Mouse (Mus musculus) T-cell, adult 2 months (primary cell): Measurements from ENCODE around the gene Ncoa3.

Source experiments
- DNase-seq: peaks from one replicate; pipeline ENCODE4 v3.0.0; 2022; ENCODE audit warnings: low spot score

The Ncoa3 gene

DNA sequence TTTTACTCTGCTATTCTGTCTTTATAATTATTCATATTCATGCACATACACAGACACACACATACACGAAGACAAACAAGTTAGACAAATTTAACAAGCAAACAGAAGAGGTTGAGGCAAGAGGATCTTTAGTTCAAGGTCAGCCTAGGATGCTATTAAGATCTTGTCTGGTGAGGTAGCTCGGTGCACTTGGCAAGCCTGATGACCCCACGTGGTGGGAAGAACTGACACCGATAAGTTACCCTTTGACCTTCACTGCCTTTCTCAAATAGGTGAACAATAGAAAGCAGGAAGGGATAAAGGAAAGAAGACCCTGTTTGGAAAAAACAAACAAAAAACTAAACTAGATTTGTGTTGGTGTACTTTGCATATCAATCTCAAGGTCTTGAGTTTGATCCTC lies 10.0 kb downstream of the Ncoa3 start:
- DNase-seq, result no peak

DNA sequence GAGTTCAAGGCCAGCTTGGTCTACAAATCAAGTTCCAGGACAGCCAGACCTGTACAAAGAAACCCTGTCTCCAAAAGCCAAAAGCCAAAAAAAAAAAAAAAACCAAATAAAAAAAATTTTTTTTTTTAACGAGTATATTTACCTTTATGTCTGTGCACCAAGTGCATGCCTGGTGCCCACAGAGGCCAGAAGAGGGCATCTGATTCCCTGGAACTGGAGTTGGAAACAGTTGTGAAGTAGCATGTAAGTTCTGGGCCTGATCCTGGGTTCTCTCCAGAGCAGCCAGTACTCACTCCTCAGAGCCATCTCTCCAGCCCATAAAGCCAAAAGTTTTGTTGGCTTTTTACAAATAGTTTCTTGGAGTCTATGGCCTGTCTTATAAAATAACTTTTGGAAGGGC lies 10.6 kb downstream of the Ncoa3 start:
- DNase-seq, result no peak

DNA sequence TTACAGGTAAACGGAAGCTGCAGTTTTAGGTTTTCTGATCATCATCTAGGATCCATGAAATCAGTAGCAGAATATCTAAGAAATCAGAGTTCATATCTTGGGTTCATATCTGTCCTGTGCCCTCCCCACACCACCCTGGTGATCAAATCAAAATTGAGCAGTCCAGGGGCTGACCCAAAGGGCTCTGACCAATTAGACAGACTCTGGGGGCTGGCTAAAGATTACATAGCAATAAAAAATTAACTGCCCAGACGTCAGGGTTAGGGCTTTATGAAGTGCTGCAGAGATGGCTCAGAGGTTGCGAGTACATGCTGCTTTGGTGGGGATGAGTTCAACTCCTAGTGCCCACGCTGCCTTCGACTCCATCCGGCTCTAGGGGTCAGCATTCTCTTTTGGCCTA lies 14.6 kb downstream of the Ncoa3 start:
- no peak for DNase-seq

DNA sequence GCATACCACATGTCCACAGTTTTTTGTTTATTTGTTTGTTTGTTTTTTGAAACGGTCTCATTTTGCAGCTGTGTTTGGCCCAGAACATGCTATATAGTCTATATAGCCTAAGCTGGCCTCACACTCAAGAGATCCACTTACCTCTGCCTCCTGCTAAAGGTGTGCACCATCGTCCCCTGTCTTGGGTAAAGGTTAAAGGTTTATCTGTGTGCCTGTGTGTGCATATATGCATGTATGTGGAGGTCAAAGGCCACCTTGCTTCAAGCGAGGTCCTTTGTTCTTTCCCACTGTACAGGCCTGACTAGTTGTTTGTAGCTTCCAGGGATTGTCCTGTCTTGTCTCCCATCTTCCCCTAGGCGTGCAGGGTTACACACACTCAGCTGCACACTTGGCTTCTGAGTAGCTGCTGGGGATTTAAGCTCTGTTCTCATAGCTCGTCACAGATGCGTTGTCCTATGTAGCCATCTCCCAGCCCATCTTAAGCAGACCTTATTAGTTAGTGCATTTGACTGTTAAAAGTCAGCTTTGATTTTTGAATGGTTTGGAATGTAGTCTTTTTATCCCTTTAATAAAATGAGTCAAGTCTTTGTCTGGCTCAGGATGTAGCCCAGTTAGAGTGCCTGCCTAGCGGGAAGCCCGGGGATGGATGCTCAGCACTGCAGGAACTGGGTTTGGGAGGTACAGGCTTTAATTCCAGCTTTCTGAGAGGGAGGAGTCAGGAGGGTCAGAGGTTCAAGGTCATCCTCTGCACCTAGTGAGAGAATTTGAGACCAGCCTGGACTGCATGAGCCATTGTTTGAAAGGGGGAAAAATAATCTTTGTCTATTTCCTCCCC lies 16.3 kb downstream of the Ncoa3 start:
- DNase-seq, result no peak

DNA sequence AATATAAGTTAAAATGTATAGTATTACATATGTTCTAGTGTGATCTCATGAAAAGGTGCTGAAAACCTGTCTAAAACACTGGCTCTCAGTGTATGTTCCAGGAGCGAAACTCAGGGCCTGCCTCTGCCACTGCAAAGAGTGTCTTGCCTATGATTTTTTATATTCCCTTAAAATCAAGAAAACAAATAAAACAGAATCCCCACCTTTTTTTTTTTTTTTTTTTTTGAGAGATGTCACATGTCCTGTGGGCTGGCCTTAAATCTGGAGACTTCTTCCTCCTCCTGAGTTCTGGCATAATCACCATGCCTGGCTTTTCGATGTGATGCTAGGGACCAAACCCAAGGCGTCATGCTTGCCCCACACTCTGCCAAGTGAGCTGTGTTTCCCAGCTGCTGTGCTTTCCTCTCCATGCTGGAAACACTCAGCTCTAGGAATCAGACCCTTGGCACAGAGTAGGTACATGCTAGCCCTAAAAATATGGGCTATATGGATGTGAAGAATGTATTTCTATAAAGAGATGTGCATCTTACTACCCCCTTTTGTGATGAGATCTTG lies 17.0 kb downstream of the Ncoa3 start:
- DNase-seq, result no peak

DNA sequence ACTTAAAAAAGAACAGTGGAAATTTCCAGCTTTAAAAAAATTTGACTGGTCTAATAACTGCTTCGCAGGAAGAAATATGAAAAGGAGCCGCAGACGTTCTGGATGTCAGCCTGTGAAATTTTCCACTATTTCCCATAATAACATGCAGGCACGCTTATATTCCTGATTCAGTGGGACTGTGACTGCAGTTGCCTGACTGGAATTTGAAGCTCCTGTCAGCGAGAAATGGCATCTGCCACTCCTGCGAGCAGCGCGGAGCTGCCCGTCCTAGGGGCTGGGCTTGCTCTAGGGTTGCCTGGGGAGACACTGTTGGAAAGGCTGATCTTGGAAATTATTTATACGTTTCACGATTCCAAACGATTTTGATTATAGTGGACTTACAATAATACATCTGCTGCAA lies 17.9 kb downstream of the Ncoa3 start:
- no peak for DNase-seq

DNA sequence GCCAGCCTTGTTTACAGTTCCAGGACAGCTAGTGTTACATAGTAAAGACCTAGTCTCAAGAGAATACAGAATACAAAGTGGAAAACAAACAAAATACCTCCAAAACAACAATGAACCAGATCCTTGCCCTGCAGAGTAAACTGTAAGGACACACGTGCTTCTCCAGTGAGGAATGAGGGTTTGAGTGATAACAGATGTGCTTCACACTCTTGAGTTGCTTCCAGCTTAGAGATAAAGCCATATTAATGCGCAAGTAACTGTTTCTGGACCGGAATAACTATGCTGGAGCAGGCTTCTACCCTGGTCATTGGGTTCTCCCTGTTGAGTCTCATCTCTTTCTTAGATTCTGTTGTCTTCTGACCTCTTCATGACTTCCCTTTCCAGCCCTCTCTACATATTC lies 19.0 kb downstream of the Ncoa3 start:
- no peak for DNase-seq

DNA sequence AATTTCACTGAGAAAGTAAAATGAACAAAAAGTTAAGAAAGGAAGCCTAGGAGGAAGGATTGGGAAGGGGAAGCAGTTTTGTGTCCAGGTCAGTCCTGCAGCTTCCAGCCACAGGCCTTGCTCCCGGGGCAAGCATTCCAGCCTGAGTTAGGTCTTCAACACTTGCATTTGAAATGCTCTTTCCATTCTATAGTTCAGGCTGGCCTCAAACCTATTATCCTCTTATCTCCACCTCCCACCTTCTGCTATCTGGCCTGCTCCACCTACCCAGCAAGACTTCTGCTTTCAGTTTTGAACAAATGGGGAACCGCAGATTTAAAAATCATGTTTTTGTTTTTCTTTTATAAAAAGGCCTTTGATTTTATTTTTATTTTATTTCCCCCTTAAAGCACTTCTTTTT lies 19.7 kb downstream of the Ncoa3 start:
- no peak for DNase-seq

DNA sequence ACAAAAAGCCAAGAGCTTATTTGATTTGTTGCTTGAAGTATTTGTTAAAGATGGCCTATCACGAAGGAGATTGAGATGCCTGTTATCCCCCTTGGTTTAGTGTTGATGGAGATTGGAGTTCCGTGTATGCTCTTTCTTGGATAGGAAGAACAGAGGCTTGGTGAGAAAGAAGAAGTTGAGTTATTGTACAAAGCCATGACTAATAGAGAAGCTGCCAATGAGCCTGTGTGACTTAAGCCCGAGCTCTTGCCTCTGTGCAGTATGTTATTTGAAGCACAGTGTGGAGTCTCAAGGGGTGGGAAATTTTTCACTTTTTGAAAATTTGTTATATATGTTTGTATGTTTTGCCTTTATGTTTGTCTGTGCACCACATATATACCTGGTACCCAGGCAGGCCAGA lies 26.3 kb downstream of the Ncoa3 start:
- DNase-seq, result no peak

DNA sequence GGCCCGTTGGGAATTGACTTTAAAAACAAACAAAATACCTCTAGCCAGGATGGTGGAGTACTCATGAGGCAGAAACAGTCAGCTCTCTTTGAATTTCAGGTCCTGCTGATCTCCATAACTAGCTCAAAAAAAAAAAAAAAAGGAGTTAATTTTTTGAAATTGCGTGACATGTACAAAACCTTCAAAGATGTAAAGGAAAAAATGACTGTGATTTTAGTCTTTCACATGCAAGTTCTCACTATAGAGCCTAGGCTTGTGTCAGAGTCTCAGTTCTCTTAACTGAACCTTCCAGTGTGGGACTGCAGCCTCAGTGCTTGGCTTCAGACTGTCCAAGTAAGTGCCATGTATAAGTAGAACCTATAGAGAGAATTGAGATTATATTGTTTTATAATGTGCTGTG lies 27.6 kb downstream of the Ncoa3 start:
- DNase-seq, result no peak

DNA sequence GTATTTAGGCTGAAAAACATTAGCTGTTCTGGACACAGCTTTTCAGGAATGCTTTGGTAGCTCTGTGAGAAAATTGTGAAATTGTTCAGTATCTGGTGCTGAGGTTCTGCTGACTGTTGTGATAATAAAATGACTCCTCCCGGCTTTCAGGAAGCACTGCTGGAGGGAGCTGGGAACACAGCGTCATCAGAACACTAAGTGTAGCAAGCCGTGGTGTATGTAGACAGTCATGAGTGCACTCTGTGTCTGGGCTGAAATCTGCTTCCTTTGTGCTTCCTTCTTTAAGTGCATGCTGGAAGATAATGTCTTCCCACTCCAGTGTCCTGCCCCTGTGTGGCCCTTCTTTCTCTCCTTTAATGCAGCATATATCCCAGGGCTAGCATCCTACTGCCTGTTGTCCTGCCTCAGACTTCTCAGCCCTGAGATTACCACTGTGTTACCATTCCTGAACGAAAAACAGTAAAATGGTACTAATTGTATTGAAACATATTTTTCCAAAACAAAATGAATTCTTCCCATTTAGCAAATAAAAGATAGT lies 28.7 kb downstream of the Ncoa3 start:
- DNase-seq, result no peak

DNA sequence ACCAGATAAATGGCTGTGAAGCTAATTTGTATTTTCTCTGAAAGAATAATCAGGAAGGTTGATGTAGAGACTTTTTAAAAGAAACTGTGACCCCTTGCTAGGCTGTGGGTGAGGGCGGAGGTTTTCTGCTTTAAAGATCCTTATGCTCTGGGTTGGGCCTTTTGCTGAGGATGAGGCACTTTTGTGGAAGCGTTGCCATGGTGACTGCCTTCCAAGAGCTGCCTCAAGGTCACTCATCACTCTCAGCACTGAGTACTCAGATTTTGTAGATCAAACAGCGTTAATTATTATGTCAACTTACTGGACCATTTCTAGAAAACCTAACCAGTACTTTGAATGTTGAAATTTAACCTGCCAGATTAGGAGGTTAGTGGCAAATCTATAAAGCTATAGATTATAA lies 29.2 kb downstream of the Ncoa3 start:
- no peak for DNase-seq

DNA sequence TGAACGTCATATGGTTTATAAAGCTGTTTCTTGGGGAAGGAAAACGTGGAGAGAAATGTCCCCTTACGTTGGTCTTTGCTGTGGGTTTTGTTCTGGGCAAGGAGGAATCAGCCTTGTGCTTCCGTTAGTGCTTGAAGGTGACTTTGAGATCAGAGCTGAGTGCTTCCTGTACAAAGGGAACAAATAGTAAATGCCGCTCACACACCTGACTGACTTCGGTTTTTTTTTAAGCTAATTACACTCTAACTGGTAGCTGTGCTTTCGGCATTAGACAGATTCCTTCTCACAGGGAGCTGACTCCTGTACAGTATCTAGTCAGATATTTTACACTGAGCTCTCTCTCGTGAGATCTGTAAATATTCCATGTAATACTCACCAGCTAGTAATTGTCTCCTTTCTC lies 29.9 kb downstream of the Ncoa3 start:
- peak; percentile 61 for DNase-seq

DNA sequence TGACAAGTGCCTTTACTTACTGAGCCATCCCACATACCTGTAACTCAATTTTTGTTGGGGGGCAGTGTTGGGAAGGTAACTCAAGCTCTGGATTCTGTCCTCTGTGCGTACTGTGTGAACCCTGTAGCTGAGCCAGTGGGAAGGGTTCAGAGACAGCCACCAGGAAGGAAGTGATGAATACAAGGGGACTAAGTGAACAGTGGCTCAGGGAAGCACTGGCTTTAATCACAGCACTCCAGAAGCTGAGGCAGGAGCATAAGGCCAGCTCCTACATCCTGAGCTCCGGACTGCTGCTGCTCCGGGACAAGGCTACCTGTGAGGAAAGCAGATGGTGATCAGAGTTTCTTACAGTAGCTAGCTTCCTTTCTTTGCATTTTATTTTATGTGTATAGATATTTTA lies 31.6 kb downstream of the Ncoa3 start:
- no peak for DNase-seq

DNA sequence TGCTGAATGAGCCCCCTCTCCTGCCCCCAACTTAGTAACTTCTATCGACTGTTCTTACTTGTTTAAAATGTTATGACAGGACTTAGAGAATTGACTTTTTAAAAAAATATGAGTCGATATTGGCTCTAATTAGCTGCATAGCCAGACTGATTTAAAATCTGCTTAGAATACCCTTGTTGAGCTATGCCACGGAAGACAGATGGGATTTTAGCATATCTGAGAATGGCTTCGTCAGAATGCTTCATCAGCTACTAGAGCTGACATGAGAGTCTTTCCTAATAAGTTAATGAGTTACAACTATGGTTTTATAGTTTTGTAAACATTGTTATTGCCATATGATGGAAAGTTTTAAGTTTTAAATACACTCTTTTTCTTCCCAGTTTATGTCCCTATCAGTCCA lies 32.2 kb downstream of the Ncoa3 start:
- DNase-seq, result no peak

DNA sequence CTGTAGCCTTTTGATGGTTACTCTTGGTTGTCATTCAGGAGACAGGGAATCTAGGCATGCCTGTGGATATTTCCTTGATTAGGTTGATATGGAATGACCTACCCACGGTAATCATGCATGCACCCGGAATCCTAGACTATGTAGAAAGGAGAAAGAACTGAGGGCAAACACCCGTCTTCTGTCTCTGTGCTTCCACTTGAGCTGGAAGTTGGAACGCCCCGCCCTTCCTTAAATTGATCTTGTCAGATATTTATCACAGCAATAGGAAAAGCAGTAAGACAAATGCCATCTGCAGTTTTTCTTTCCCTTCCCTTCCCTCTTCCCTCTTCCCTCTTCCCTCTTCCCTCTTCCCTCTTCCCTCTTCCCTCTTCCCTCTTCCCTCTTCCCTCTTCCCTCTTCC lies 33.5 kb downstream of the Ncoa3 start:
- no peak for DNase-seq

DNA sequence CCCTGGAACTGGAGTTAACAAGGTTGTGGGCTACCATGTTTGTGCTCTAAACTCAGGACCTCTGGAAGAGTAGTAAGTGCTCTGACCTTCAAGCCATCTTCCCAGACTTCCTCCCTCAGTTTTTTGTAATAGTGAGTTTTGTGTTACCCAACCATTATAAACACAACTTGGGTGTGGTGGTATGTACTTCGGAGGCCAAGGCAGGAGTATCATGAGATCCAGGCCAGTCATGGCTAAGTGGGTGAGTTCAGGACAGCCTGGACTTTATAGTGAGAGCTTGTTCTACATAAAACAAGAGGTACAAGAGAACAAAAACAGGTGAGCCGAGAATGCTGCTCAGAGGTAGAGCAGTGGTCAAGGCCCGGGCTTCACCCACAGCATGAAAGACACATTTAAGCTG lies 35.4 kb downstream of the Ncoa3 start:
- no peak for DNase-seq

DNA sequence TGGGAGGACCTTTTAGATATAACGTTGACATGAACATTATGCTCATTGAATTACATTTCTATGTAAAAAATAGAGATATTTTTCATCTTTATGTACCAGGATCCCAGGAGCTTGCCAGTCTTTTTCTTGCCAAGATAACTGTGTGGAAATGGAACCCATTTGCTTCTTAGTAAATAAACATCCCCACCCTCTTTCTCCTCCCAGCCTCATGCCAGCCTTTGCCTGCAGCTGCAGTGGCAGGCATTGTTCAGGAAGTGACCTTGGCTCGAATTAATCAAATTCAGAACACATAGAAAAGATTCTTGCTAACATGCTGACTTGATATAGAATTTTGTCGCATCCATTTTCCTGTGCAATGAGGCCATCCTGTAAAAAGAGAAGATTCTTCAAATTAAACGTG lies 36.8 kb downstream of the Ncoa3 start:
- no peak for DNase-seq

DNA sequence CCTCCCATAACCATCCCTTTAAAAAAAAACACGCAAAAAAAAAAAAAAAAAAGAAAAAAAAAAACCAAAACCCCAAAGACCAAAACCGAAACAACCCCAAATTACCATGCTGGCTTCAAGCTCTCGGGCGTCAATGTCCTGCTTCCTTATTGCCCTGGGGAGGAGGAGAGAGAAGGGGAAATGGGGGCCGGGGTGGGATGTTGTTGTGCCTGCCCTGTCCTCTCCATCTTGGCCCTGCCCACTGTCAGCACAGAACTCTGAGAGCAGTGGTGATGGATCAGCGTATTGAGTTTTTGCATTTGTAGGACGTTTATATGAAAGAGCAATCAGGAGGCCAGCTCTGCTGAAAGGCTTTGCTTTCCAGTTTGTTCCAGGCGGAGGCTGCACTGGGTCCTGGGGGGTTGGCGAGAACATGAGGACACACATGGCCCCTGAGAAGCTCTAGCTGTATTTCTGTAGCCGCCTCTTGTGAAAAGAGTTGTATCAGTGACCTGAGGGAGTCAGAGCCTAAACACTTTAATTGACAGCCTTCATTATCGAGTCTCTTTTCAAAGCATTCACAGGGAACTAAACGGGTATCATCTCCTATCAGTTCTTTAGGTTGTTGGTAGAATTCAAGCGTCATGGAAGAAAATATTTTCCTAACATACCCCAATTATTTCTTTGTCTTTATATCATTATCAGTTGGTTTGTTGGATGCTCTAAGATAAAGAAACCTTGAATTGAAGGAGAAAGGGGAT lies 38.0 kb downstream of the Ncoa3 start:
- peak; percentile 15 for DNase-seq

DNA sequence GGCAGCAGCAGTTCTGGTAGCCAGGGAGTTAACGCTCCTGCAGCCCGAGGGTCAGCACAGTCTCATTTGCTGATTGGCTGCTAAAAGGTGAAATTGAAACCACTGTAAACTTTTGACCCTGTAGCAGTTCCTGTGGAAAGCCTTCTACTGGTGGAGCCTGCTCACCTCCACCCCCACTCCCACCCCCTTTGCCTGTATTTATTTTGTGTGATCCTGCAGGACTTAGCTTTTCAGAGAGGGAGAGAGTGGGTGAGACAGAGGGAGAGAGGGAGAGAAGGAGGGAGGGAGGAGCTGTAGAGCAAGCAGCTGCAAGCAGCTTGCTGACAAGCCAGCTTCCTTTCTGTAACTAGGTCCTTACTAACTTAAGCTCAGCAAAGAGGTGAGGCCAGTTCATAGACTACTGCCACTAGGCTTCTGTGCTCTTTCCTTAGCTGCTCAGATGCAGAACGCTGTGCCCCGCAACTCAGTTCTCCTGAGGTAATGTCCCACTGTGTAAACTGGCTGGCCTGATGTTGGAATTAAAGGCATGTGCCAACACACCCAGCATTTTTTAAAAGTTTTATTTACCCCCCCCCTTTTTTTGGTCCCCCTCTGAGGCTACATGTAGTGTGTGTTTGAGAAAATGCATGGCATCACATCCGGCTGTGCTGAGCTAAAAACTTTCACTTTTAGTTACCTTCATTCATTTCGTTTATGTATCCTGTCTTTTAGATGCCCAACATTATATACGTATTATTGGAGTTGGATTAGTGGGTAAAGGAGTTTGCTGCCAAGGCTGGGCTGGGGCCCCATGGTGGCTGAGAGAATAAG lies 38.9 kb downstream of the Ncoa3 start:
- peak; percentile 42 for DNase-seq

DNA sequence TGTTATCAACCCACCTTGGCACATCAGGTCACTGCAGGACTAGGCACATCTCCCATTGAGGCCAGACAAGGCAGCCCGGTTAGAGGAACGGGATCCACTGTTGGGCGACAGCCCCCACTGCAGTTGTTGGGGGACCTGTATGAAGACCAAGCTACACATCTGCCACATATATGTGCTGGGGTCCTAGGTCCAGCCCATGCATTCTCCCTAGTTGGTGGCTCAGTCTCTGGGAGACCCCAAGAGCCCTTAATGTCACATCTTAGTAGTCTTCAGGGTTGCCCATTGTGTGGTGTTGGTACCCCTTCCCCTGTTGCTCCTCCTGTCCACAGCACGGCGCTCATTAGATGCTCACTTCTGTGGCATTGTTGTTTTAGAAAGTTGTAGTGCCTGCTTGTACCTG lies 40.2 kb downstream of the Ncoa3 start:
- no peak for DNase-seq

DNA sequence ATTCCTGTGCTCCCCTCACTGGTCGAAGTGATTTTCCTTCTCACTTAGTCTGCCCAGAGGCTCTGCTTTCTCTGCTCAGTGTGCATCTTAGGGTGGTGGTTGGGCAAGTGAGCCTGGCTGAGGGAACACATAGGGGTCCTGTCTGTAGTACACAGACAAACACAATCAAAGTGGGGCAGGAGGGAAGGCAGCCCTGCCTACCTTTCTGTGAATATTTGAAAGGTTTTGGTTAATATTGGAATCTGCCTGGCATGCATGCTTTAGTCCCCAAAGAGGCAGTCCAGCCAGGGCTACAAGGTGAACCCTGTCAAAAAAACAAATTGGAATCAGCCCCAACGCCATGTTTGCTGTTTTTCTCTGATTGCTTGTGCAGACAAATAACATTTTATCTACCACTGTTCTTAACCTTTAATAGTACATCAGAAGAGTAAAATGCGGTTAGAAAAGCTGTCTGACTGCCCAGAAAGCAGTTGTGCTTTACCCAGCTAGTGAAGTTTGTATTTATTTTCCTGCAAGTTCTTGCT lies 42.6 kb downstream of the Ncoa3 start:
- DNase-seq, result no peak
